Mouse (Mus musculus) thymus, postnatal 36 days (tissue): ENCODE measurements around the gene Prdx1.

ENCODE experiments used
- DNase-seq, 2 experiments: peaks; one replicate each; pipeline ENCODE4 v3.0.0; 2022; ENCODE audit warnings: mixed read lengths in 2 of 2

Prdx1 gene

GRCm38 (mm10) chr4:116732355-116732754 is 47.0 kb downstream of the Prdx1 start:
- DNase-seq = no peak

- DNase-seq = no peak
These were observed 49.7 kb downstream of the Prdx1 start for GRCm38 (mm10) chr4:116734996-116735395.

- no peak for DNase-seq
These were observed 53.8 kb downstream of the Prdx1 start for GRCm38 (mm10) chr4:116738972-116739751.

GRCm38 (mm10) chr4:116749750-116750149 is 64.4 kb downstream of the Prdx1 start:
- DNase-seq = no peak
